Mouse (Mus musculus) adrenal gland, postnatal 25 days (tissue): ENCODE measurements around the gene Id3. TPM values are rescaled to one million over a fixed set of nuclear protein-coding genes. Genes with fewer than 3 reads are reported as not detected.

ENCODE experiments used
- DNase-seq: peaks from one replicate; pipeline ENCODE4 v3.0.0; 2021; ENCODE audit warnings: mixed read lengths
- total RNA-seq: library from RNA; stranded (reverse); gene quantifications from 2 replicates; pipeline ENCODE4 v1.2.3, GENCODE M21; 2021

Id3 gene
- total RNA-seq, 1 experiment from 2014 or later, result 78.0 TPM

DNA sequence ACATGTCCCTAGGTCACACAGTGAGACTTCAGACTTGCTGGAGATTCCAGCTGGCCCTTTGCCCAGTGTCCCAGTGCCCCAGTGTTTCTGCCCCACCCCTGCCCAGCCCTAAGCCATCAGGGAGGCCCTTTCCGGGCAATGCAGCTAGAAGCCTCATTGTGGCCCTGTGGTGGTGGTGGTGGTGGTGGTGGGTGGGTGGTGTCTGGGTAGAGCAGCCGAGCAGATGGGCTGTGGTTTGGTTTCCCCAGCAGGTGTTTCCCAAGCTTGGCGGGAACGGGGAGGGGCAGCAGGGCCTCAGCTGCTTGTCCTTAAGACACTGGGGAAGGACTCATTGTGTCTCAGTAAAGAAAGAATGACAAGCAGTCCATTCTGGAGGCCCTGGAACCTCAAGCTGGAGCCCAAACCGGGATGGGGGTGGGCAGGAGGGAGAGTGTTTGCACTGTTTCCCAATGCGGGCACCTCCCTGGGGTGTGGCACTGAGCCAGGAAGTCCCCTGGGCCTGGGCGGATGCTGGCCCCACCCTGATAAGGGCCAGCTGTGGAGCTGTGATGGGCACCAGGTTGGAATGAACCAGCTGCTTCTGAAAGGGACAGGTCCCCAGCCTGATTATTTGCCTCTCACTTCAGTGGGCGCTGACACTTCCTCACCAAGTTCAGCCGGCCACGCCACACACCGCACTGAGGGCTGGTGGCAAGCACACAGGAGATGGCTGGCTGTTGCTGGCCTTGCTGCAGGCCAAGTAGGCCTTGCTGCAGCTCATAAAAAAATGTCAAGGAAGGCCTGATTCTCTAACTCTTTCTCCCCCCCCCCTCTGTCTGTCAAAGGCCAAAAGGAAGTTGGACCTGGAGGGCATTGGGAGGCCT, 34.5 kb downstream of the Id3 start:
- DNase-seq, result peak; percentile 56

DNA sequence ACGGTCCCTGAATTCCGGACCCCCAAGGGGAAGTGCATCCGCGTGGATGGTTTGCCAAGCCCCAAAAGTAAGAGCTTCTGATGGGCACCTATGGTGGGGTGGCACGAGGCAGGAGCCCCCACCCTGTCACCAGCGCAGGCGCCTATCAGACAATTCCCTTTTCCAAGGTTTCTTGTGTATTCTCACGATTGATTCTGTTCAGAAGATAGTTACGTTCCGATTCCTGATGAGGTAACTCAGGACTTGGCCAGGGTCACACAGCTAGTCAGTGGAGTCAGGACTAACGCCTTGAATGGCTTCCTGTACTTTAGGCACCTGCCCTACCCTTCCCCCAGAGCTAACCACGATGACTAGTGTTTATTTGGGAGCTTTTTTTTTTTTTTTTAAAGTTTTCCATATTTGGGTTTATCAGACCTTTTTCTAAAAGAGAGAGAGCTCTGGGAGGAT, 35.2 kb downstream of the Id3 start:
- DNase-seq, result no peak

DNA sequence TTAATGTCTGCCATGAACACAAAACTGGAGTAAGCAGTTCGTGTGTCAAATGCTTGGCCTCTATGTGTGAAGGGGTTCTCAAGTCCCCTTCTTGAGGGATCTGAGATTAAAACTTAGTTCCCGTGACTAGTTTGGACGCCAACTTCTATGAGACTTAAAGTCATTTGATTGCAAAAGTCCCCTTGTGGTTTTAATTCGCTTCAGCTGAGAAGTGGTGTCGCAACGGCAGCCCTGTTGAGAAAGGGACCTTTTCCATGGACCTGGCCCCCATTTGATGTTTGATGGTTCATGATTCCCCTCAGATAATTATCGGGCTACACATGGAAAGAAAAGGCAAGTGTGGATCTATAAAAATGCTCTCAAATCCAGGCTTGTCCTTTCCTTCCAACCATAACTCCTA, 36.2 kb downstream of the Id3 start:
- DNase-seq, result no peak

DNA sequence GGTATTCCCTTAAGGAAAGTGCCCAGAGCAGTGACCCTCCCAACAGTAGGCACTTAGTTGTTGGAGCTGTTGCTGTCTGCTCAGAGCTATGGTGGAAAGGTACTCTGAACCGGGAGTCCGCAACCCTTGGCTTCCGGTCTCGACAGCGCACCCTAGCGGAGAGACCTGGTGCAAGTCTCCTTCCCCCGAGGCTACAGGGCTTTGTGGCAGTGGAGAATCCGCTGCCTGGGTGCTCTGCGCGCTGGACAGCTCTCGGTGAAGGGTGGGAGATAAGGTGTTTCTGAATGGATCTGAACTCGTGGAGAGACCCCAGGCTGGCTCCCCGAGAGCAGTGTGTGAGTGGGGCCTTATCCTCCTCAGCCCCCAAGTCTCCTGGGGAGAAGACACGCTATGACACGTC, 36.7 kb downstream of the Id3 start:
- peak; percentile 89 for DNase-seq

DNA sequence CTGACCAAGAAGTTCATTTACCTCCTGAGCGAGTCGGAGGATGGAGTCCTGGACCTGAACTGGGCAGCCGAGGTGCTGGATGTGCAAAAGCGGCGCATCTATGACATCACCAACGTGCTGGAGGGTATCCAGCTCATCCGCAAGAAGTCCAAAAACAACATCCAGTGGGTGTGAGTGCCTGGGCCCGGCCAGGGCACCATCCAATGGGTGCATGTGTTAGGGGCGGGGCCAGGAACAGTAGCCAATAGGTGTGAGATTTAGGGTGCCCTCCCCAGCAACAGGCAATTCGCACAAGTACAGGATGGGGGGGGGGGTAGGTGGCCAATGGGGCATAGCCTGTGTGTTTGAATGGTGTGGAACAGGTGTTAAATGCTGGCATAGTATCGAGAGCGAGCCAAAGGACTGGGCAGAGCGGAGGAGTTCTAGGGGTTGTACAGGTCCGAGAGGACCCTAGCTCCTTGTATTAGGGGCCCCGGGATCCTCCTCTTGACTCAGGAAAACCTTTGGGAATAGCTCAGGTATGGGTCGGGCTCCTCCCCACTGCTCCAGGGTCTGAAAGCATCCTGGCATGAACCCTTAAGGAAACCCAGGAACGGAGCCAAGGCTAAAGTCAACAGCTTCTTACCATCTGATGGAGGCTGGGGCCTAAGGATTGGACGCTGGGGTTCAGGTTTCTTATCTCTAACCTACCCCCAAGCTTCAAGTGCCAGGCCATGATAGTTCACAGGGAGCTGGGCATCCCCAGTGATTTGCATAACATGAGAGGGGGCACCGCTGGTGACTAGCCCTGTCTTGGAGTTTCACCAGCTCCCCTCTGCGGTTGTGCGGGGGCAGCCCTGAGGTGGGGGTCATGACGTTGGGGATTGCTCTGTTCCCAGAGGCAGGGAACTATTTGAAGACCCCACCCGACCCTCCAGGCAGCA, 37.4 kb downstream of the Id3 start:
- DNase-seq, result peak; percentile 87

DNA sequence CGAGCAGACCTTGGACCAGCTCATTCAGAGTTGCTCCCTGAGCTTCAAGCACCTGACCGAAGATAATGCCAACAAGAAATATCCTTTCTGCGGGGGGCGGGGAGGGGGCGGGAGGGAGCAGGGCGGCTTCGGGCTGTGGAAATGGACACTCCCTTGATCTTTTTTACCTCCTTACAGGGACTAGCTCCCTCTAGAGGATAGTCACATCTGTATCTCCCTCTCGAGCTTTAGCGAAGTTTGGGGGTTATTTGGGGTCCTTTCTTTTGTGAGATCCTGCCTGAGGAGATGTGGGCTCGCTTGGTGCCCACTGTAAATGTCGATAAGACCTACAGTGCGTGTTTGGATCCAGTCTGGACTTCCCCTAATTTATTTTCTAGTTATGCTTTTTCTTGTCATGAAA, 38.1 kb downstream of the Id3 start:
- no peak for DNase-seq

DNA sequence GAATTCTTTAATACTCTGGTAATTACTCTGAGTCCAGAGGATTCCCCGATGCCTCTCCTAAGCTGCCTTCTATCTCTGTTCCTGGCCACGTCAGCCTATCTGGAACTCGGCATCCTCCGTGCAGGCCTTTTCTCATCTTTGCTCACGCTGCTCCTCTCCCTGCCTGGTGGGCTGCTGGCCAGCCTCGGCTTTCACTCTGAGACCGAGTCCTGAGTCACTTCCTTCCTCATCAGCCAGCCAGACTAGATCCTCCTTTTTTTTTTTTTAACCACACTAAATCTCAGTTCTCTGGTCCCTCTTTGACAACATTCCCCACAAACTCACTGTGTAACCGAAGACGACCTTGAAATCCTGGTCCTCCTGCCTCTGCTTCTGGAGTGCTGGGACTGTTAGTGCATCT, 42.1 kb downstream of the Id3 start:
- DNase-seq, result peak; percentile 62

DNA sequence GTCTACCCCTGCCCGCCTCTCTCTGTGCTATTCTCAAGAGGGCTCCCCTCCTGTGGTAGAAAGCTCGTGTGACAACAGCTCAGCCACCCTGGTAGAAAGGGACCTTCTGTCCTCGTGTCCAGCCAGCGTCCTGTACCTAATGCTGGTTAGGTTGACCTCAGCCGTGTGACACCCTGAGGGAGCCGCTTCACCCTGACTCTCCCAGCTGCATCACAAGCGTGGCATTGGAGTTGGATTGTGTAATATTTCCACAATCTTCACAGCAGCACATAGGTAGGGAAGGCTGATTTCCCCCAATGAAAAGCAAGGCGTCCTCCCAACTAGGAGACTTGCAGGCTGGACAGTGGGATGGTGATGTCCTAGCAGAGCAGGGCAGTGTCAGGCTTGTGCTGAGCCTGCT, 43.0 kb downstream of the Id3 start:
- no peak for DNase-seq

DNA sequence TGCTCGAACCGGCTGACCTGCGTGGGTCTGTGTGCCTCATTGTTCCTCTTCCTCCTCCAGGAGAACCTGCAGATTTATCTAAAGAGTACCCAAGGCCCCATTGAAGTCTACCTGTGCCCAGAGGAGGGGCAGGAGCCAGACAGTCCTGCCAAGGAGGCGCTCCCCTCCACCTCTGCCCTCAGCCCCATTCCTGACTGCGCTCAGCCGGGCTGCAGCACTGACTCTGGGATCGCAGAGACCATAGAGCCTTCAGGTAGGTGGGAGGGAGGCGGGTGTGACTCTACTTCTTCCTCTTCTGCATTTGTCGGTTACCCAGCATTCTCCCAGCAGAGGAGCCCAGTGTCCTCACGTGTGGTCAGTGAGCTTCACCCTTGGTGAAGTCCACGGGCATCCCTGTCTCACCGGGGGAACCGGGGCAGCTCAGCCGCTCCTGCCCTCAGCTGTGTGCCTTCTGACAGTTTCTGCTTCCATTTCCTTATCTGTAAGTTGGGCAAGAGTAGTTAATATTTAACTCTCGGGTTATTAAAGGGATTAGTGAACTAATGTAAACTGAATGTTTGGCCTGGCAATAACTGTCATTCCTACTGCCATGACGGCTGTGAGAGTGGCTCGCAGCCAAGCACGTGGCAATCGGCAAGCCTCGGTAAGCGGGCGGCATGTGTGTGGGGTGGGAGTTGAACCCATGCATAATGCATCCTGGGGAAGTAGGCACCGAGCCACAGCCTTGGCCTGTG, 43.6 kb downstream of the Id3 start:
- no peak for DNase-seq

DNA sequence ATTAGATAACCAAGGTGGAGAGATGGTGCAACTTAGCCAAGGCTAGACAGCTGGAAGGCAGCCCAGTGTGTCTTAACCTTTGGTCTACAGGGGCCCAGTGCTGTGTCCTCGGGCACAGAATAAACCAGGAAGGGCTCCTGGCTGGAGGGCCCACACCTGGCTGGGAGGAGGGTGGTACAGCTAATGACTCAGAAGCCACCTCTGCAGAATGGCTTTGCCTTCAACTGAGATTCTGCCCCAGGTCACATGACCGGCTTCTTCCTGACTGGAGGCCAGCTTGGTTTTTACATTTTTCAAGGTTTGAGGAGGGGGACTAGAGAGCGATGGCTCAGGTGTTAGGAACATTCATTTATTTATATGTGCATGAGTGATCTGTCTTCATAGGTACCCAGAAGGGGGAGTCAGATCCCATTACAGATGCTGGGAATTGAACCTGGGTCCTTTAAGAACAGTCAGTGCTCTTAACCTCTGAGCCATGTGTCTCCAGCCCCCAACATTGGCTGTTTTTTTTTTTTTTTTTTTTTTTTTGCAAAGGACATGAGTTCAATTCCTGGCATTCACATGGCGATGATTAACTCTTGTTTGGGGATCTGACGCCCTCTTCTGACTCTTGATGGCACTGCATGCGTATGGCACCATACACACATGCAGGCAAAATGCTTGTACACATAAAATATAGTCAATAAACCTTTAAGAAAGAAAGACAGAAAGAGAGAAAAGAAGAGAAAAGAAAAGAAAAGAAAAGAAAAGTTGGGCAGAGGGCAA, 45.9 kb downstream of the Id3 start:
- no peak for DNase-seq

DNA sequence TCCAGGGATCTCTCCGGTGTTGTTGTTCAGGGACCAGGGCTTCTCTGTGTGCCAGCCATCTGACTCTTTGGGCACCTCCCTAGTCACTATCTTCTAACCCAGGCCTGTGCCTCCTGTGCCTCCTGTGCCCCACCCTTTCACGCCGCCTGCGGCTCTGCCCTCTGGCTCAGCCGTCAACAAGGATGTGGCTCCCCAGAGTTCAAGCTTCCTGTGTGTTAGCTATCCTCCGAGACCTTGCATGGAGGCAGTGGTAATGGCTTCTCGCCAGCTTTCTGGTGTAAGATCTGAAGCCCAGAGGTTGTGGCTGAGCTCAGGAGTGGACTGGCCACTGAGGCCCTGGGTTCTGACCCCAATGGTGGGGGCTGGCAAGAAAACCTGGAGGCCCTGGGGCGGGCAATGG, 46.6 kb downstream of the Id3 start:
- no peak for DNase-seq

DNA sequence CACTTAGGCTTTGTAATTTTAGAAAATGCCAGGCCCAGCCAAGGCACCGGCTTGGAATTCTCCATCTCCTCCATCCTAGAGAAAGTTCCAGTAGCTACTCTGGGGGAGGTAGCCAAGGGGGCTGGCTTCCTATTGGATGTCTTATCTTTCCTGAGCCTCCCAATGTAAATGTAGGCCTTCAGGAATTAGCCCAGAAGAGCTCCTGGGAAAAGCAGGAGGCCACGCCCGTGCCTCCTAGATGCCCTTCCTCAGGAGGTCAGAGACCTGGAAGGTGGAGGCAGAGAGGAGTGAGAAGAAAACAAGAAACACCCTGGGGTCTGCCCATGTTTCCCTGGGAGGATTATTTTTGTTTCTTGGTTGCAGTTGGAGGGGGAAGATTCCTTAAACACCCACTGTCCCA, 50.3 kb downstream of the Id3 start:
- no peak for DNase-seq

DNA sequence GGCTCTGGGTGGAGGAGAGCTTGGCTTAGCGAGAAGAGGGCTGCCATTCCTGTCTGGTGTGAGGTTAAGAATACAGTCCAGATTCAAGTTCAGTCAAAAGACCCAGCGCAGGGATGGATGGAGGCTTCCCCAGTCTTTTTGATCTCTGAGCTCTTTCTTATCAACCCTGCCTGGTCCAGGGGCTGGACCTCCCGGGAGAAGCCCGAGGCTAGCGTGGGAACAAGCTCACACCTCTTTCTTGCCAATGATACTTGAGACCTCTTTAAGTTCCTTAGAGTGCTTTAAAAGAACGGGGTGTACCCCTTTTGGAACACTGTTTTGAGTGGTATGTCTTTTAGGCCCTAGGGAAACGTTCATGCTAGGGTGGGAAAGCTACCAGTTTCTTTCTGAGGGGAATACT, 51.7 kb downstream of the Id3 start:
- DNase-seq, result no peak

Other genes starting within 250 kb of the Id3 start
- 1.7 and 2.2 TPM in 2 replicates for gene Cnr2, start 248.1 kb upstream of the Id3 start, total RNA-seq
- gene Fuca1, start 222.8 kb upstream of the Id3 start, total RNA-seq, result 87.8 and 93.9 TPM in 2 replicates
- 52.6 and 57.3 TPM in 2 replicates for gene Hmgcl, start 197.0 kb upstream of the Id3 start, total RNA-seq
- gene Gale, start 179.8 kb upstream of the Id3 start, total RNA-seq, result 13.0 and 15.7 TPM in 2 replicates
- 66.4 and 74.3 TPM in 2 replicates for gene Lypla2, start 170.9 kb upstream of the Id3 start, total RNA-seq
- 30.8 and 33.2 TPM in 2 replicates for gene Pithd1, start 156.2 kb upstream of the Id3 start, total RNA-seq
- 40.8 and 42.3 TPM in 2 replicates for gene Eloa, start 121.7 kb upstream of the Id3 start, total RNA-seq
- 605 and 780 TPM in 2 replicates for gene Rpl11, start 90.1 kb upstream of the Id3 start, total RNA-seq
- gene E2f2, start 28.9 kb downstream of the Id3 start, total RNA-seq, result 4.1 and 4.8 TPM in 2 replicates
- gene Asap3, start 62.9 kb downstream of the Id3 start, total RNA-seq, result 1.8 and 2.8 TPM in 2 replicates
- gene Tcea3, start 104.2 kb downstream of the Id3 start, total RNA-seq, result 2.3 TPM in 2 replicates
- 20.0 and 22.0 TPM in 2 replicates for gene Zfp46, start 141.2 kb downstream of the Id3 start, total RNA-seq
- 73.9 and 97.0 TPM in 2 replicates for gene Hnrnpr, start 167.4 kb downstream of the Id3 start, total RNA-seq